Mouse (Mus musculus): Measurements from ENCODE around the gene Fzd2. TPM values are rescaled to one million over a fixed set of nuclear protein-coding genes. Genes with fewer than 3 reads are reported as not detected.
"Not testable (repeated sequence)": the region's sequence is repeated elsewhere in the genome, so short reads cannot be mapped to it uniquely, and the experiment has no call there.

Fzd2 gene
- total and polyA plus RNA-seq, 3 experiments = not detected

DNA sequence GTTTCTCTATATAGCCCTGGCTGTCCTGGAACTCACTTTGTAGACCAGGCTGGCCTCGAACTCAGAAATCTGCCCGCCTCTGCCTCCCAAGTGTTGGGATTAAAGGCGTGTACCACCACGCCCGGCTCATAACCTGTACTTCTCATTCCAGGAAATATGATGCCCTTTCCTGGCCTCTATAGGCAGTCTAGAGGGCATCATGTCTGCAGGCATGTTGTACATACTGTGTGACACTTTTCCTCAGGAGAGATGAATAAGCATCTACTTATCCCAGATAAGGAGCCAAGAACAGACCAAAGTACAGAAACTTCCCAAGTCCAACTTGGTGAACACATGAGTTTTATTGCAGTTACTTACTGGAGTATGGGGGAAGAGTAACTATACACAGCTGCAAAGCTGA, 45.5 kb upstream of the Fzd2 start:
- Histone ChIP-seq H3K27me3 (ENCODE audit: insufficient read depth, low read length) (peaks cover 14% of the 10 kb centered on the region), H3K36me3 (replicated peaks) (peaks cover 4% of the 10 kb centered on the region), H3K4me1 (ENCODE audit: insufficient read depth, low read depth, low read length) (peaks cover 19% of the 10 kb centered on the region), H3K9me3 (replicated peaks) (no peaks in the 10 kb centered on the region), H3K4me3 (ENCODE audit: low read depth, low read length) (no peak overlapping the region)
- ATAC-seq (ENCODE audit: extremely low read depth, insufficient number of reproducible peaks, low FRiP score, poor library complexity, severe bottlenecking) = no peak
- no peak for TF ChIP-seq POLR2AphosphoS5 (IDR thresholded peaks at IDR 0.05; ENCODE audit: insufficient replicate concordance, low read depth, low read length)
- TF ChIP-seq CTCF (IDR thresholded peaks at IDR 0.05; ENCODE audit: low read depth, low read length) = no peak
- TF ChIP-seq GATA1 (IDR thresholded peaks at IDR 0.05; ENCODE audit: borderline replicate concordance, low read length) = no peak
- no peak for TF ChIP-seq TAL1 (conservative IDR thresholded peaks at IDR 0.05; ENCODE audit: low read depth, low read length)
- no peak for TF ChIP-seq GATA2 (IDR thresholded peaks at IDR 0.05; ENCODE audit: borderline replicate concordance, low read depth, low read length)
- DNase-seq (ENCODE audit: low spot score) = no peak

DNA sequence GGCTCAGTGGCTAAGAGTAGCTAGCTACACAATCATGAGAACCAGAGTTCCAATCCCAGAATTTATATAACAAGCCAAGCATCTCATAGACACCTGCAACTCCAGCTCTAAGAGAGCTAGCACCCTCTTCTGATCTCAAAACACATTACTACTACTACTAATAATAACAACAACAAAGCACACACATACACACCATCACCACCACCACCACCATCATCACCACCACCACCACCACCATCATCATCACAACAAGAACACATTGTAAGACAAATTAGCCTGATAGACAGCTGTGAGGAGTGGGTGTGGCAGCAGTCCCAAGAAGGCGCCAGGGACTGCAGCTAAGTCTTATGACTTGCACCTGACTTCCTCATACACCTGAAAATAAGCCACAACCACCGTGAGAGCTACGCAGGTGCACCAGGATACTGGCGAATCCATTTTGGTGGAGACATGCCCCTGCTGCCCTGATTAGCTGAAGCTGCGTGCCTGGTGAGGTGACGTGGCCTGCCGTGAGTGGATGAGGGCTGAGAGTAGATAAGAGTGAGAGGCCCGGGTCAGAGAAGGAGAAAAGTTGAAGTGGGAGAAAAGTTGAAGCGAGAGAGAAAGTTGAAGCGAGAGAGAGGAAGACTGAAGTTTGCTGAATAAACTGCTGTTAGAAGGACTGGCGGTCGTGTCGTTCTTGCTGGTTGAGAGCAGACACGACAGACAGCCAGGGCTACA, 39.1 kb upstream of the Fzd2 start:
- H3K4me3 ChIP-seq (ENCODE audit: low read depth, low read length); H3K36me3 ChIP-seq (replicated peaks); ATAC-seq (ENCODE audit: extremely low read depth, insufficient number of reproducible peaks, low FRiP score, poor library complexity, severe bottlenecking); H3K9me3 ChIP-seq (replicated peaks); DNase-seq (ENCODE audit: low spot score); H3K4me1 ChIP-seq (ENCODE audit: insufficient read depth, low read depth, low read length): not testable (repeated sequence)
- peaks cover 15% of the 10 kb centered on the region for H3K27me3 ChIP-seq (ENCODE audit: insufficient read depth, low read length)

DNA sequence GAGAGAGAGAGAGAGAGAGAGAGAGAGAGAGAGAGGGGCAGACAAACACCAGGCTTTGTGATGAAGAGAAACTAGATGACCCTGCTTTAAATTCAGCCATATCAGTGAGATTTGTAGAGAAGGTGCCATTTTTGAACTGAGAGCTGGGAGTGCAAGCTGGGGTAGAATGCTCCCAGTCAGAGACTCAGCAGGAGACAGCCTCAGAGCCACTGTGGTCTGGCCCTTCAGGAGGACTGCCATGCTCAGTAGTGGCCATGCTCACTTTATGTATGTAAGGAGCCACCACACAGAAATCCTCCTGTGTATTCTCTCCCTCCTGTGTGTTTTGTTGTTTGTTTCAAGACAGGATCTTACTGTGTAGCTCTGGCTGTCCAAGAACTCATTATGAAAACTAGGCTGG, 38.5 kb upstream of the Fzd2 start:
- Histone ChIP-seq H3K27me3 (ENCODE audit: insufficient read depth, low read length) (peaks cover 15% of the 10 kb centered on the region), H3K4me1 (ENCODE audit: insufficient read depth, low read depth, low read length) (peaks cover 9% of the 10 kb centered on the region), H3K9me3 (replicated peaks) (no peaks in the 10 kb centered on the region), H3K4me3 (ENCODE audit: low read depth, low read length) (no peak overlapping the region), H3K36me3 (replicated peaks) (no peaks in the 10 kb centered on the region)
- TF ChIP-seq GATA2 (IDR thresholded peaks at IDR 0.05; ENCODE audit: borderline replicate concordance, low read depth, low read length) = no peak
- no peak for TF ChIP-seq TAL1 (conservative IDR thresholded peaks at IDR 0.05; ENCODE audit: low read depth, low read length)
- TF ChIP-seq GATA1 (IDR thresholded peaks at IDR 0.05; ENCODE audit: borderline replicate concordance, low read length) = no peak
- no peak for TF ChIP-seq CTCF (IDR thresholded peaks at IDR 0.05; ENCODE audit: low read depth, low read length)
- no peak for TF ChIP-seq POLR2AphosphoS5 (IDR thresholded peaks at IDR 0.05; ENCODE audit: insufficient replicate concordance, low read depth, low read length)
- DNase-seq (ENCODE audit: low spot score) = no peak
- no peak for ATAC-seq (ENCODE audit: extremely low read depth, insufficient number of reproducible peaks, low FRiP score, poor library complexity, severe bottlenecking)

DNA sequence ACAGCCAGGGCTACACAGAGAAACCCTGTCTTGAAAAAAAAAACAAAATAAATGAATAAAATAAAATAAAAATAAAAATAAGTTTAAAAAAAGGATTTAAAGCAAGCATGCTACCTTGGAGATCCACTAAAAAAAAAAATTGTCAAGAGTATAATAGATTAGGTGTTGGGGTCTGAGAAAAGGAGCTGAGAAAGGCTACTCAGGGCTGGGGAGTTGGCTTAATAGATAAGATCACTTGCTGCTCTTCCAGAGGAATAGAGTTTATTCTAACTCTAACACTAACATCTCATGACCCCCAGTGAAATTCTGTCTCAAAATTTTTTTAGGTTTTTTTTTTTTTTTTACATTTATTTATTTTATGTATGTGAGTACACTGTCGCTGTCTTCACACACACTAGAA, 37.9 kb upstream of the Fzd2 start:
- no peaks in the 10 kb centered on the region for H3K9me3 ChIP-seq (replicated peaks)
- ATAC-seq (ENCODE audit: extremely low read depth, insufficient number of reproducible peaks, low FRiP score, poor library complexity, severe bottlenecking) = no peak
- DNase-seq (ENCODE audit: low spot score) = no peak

DNA sequence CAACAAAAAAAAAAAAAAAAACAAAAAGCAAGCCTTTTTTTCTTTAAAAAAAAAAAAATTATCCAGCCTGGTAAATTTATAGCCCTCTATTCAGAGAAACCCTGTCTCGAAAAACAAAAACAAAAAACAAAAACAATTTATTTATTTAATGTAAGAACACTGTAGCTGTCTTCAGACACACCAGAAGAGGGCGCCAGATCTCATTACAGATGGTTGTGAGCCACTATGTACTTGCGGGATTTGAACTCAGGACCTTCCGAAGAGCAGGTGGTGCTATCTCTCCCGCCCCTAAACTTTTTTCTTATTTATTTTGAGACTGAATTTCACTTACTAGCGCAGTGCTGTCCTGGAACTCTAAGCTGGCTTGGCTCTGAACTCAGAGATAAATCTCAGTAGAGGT, 37.0 kb upstream of the Fzd2 start:
- Histone ChIP-seq H3K9me3 (replicated peaks) (no peaks in the 10 kb centered on the region), H3K36me3 (replicated peaks) (no peaks in the 10 kb centered on the region), H3K27me3 (ENCODE audit: insufficient read depth, low read length) (peaks cover 8% of the 10 kb centered on the region; the same call in 1 of the 2 replicates), H3K4me1 (ENCODE audit: insufficient read depth, low read depth, low read length) (peaks cover 9% of the 10 kb centered on the region), H3K4me3 (ENCODE audit: low read depth, low read length) (no peak overlapping the region)
- ATAC-seq (ENCODE audit: extremely low read depth, insufficient number of reproducible peaks, low FRiP score, poor library complexity, severe bottlenecking) (no peak), DNase-seq (ENCODE audit: low spot score) (no peak)
- no peak for TF ChIP-seq TAL1 (conservative IDR thresholded peaks at IDR 0.05; ENCODE audit: low read depth, low read length)
- TF ChIP-seq POLR2AphosphoS5 (IDR thresholded peaks at IDR 0.05; ENCODE audit: insufficient replicate concordance, low read depth, low read length) = no peak
- TF ChIP-seq CTCF (IDR thresholded peaks at IDR 0.05; ENCODE audit: low read depth, low read length) = no peak
- TF ChIP-seq GATA2 (IDR thresholded peaks at IDR 0.05; ENCODE audit: borderline replicate concordance, low read depth, low read length) = no peak
- TF ChIP-seq GATA1 (IDR thresholded peaks at IDR 0.05; ENCODE audit: borderline replicate concordance, low read length) = no peak

More for the DNA sequence above, 37.9 kb upstream of the Fzd2 start:
- Histone ChIP-seq H3K4me3 (ENCODE audit: low read depth, low read length) (no peak overlapping the region), H3K36me3 (replicated peaks) (no peaks in the 10 kb centered on the region), H3K4me1 (ENCODE audit: insufficient read depth, low read depth, low read length) (peaks cover 9% of the 10 kb centered on the region), H3K27me3 (ENCODE audit: insufficient read depth, low read length) (peaks cover 15% of the 10 kb centered on the region)
- TF ChIP-seq GATA1 (IDR thresholded peaks at IDR 0.05; ENCODE audit: borderline replicate concordance, low read length) (no peak), TAL1 (conservative IDR thresholded peaks at IDR 0.05; ENCODE audit: low read depth, low read length) (no peak)

DNA sequence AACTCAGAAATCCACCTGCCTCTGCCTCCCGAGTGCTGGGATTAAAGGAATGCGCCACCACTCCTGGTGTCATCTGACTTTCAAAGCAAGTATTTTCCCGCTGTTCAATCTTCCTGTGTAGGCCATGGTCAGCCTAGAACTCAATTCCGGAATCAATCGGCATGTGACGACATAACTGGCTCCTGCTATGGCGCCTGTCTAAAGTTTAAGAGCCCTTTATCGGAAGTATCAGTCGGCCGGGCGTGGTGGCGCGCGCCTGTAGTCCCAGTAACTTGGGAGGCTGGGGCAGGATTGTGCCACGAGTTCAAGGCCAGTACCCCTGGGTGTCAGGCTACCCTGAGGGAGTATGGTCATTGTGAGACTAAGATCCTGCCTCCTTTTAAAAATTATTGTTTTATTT, 36.5 kb upstream of the Fzd2 start:
- Histone ChIP-seq H3K36me3 (replicated peaks) (no peaks in the 10 kb centered on the region), H3K9me3 (replicated peaks) (no peaks in the 10 kb centered on the region), H3K27me3 (ENCODE audit: insufficient read depth, low read length) (peaks cover 7% of the 10 kb centered on the region; the same call in 1 of the 2 replicates), H3K4me1 (ENCODE audit: insufficient read depth, low read depth, low read length) (peaks cover 8% of the 10 kb centered on the region), H3K4me3 (ENCODE audit: low read depth, low read length) (no peak overlapping the region)
- DNase-seq (ENCODE audit: low spot score) (no peak), ATAC-seq (ENCODE audit: extremely low read depth, insufficient number of reproducible peaks, low FRiP score, poor library complexity, severe bottlenecking) (no peak)
- no peak for TF ChIP-seq GATA1 (IDR thresholded peaks at IDR 0.05; ENCODE audit: borderline replicate concordance, low read length)
- no peak for TF ChIP-seq TAL1 (conservative IDR thresholded peaks at IDR 0.05; ENCODE audit: low read depth, low read length)
- no peak for TF ChIP-seq POLR2AphosphoS5 (IDR thresholded peaks at IDR 0.05; ENCODE audit: insufficient replicate concordance, low read depth, low read length)
- no peak for TF ChIP-seq CTCF (IDR thresholded peaks at IDR 0.05; ENCODE audit: low read depth, low read length)
- no peak for TF ChIP-seq GATA2 (IDR thresholded peaks at IDR 0.05; ENCODE audit: borderline replicate concordance, low read depth, low read length)

DNA sequence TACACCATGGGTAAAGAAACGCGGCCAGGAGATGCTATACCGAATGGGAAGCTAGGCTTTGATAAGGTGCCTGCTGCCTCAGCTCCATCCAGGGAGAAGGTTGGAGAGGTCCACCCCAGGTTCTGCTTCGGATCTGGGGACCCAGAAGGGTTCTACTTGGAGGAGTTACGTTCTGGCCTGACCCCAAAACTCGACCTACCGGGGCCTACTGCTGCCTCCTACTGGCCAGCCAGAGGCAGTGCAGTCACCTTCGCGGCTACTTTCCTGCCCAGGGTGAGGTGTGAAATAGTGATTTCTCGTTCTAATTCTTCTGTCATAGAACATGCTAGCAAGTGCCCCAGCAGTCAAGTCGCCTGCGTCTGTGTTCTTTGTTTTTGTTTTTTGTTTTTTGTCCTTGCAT, 36.0 kb upstream of the Fzd2 start:
- no peak for ATAC-seq (ENCODE audit: extremely low read depth, insufficient number of reproducible peaks, low FRiP score, poor library complexity, severe bottlenecking)
- Histone ChIP-seq H3K4me1 (ENCODE audit: insufficient read depth, low read depth, low read length) (peaks cover 7% of the 10 kb centered on the region), H3K9me3 (replicated peaks) (no peaks in the 10 kb centered on the region), H3K36me3 (replicated peaks) (no peaks in the 10 kb centered on the region), H3K27me3 (ENCODE audit: insufficient read depth, low read length) (peaks cover 4% of the 10 kb centered on the region; the same call in 1 of the 2 replicates), H3K4me3 (ENCODE audit: low read depth, low read length) (no peak overlapping the region)
- TF ChIP-seq GATA2 (IDR thresholded peaks at IDR 0.05; ENCODE audit: borderline replicate concordance, low read depth, low read length) (no peak), CTCF (IDR thresholded peaks at IDR 0.05; ENCODE audit: low read depth, low read length) (peak; percentile 67)
- DNase-seq (ENCODE audit: low spot score) = no peak

All from G1E (cell line).